Mouse (Mus musculus) liver, adult 2 months (tissue): ENCODE measurements at regions not wholly inside any gene's neighbourhood (a gene's known extent, or its start where the extent isn't known, plus 50 kb on each side); places are given as distances from the start of the nearest gene placed in this dataset.
A peak's percentile ranks its signal among the peaks of the same experiment; 100 is the strongest.

Experiments
- DNase-seq: peaks from one replicate; pipeline ENCODE4 v3.0.0-alpha.2; 2011; ENCODE audit warnings: low read depth, low spot score; ENCODE audit errors: extremely low read depth
- H3K27ac ChIP-seq: fragments of 200-500 bp; replicated peaks from 2 replicates; pipeline ENCODE4 v1.5.1; 2012; ENCODE audit warnings: low read depth, mild to moderate bottlenecking, control low read depth, inconsistent platforms, low read length; ENCODE audit not compliant: insufficient read depth
- H3K27me3 ChIP-seq: fragments of 200-500 bp; 2 replicates; pipeline ENCODE4 v1.6.1; 2012; ENCODE audit warnings: mild to moderate bottlenecking, moderate library complexity, low read length, inconsistent platforms; ENCODE audit not compliant: control insufficient read depth, insufficient read depth
- H3K36me3 ChIP-seq: fragments of 200-500 bp; 2 replicates; pipeline ENCODE4 v1.6.1; 2012; ENCODE audit warnings: low read length, inconsistent platforms; ENCODE audit not compliant: control insufficient read depth, insufficient read depth
- H3K4me1 ChIP-seq: fragments of 200-500 bp; 2 replicates; pipeline ENCODE4 v1.6.1; 2011; ENCODE audit warnings: low read length; ENCODE audit not compliant: control insufficient read depth, insufficient read depth
- H3K4me3 ChIP-seq: fragments of 200-500 bp; 2 replicates; pipeline ENCODE4 v1.5.1; 2011; ENCODE audit warnings: low read depth, mild to moderate bottlenecking, control low read depth, low read length, moderate library complexity; ENCODE audit not compliant: insufficient read depth
- H3K79me2 ChIP-seq: fragments of 200-500 bp; 2 replicates; pipeline ENCODE4 v1.6.1; 2012; ENCODE audit warnings: inconsistent platforms, mild to moderate bottlenecking, low read length, moderate library complexity; ENCODE audit not compliant: control insufficient read depth, insufficient read depth
- H3K9ac ChIP-seq: fragments of 200-500 bp; 2 replicates; pipeline ENCODE4 v1.6.1; 2012; ENCODE audit warnings: low read depth, mild to moderate bottlenecking, control low read depth, inconsistent platforms, low read length
- CTCF ChIP-seq: fragments of 200-500 bp; IDR thresholded peaks from 2 replicates; pipeline ENCODE4 v1.5.1; 2011; ENCODE audit warnings: low read depth, low read length, control low read depth
- POLR2A ChIP-seq: fragments of 200-500 bp; IDR thresholded peaks from 2 replicates; pipeline ENCODE4 v1.6.1; 2011; ENCODE audit warnings: low read length, control low read depth; ENCODE audit not compliant: insufficient read depth; ENCODE audit errors: extremely low read depth
- WGBS: fragments of 180-500 bp; shearing (Covaris S2); methylation state at CpG from one replicate; pipeline ENCODE4 v1.1.7; 2018; 5-methylcytosine and 5-hydroxymethylcytosine counted together

GRCm38 (mm10) chr9:43945997-43946649 is 97.1 kb upstream of the Thy1 start:
- WGBS: 92% methylated on average over 13 of the region's 13 CpGs
- peaks cover 6% of the 10 kb centered on the region; the same call in 1 of the 2 replicates for H3K4me1 ChIP-seq
- no peaks in the 10 kb centered on the region for H3K79me2 ChIP-seq
- H3K27ac ChIP-seq: no peak overlapping the region
- no peak overlapping the region for H3K9ac ChIP-seq
- no peak for DNase-seq
- H3K36me3 ChIP-seq: no peaks in the 10 kb centered on the region
- H3K27me3 ChIP-seq: no peaks in the 10 kb centered on the region
- H3K4me3 ChIP-seq: no peak overlapping the region
- TF ChIP-seq POLR2A (no peak), CTCF (no peak)

DNA sequence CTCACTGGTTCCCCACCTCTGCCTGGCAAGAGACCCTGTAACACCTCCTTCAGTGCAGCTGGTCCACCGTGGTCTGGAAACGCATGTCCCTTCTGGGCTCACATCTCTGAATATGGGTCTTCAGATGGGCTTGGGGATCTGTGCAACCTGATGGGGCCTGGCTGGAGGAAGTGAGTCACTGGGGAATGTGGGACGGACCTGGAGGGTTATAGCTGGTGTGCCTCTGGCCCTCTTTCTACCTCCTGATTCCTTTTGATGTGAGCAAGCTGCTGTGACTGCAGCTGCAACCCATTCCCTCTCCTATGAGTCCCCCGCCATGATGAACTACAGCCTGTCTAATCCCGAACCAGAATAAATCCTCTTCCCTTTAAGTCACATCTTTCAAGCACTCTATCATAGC is 96.1 kb upstream of the Thy1 start:
- no peak for DNase-seq
- H3K79me2 ChIP-seq: no peaks in the 10 kb centered on the region
- H3K9ac ChIP-seq: no peak overlapping the region
- H3K27me3 ChIP-seq: no peaks in the 10 kb centered on the region
- H3K4me3 ChIP-seq: no peak overlapping the region
- no peak overlapping the region for H3K27ac ChIP-seq
- peaks cover 6% of the 10 kb centered on the region; the same call in 1 of the 2 replicates for H3K4me1 ChIP-seq
- WGBS: 88% methylated on average over 5 of the region's 5 CpGs
- H3K36me3 ChIP-seq: no peaks in the 10 kb centered on the region
- TF ChIP-seq POLR2A (no peak), CTCF (no peak)

DNA sequence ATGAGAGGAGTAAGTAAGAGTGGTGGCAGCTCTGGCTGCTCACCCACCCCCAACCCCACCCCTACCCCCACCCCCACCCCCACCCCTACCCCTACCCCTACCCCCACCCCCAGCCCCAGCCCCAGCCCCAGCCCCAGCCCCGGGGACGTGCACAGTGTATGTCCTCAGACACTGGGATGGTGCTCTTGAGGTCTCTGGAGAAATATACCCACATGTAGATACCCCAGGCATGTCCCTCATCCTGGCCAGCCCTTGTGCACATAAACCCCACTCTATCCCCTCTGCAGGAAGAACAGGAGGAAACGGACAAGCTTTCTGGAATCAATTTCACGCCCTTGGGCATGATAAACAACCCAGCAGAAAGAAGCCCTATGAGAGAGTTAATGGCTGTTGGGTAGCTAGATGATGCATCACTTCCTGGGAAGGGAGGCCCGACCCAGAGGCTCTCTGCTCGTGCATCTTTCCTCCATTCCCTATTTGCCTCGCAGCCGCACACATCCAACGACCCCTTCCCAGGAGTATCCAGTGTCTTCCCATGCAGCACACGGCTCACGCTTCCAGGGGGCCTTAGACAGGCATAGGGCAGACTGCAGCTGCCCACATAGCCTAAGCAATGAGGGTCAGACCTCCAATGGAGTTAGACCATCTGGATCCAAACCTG is 95.6 kb upstream of the Thy1 start:
- no peak for DNase-seq
- TF ChIP-seq CTCF (no peak), POLR2A (no peak)
- Histone ChIP-seq H3K27ac (no peak overlapping the region), H3K4me1 (peaks cover 6% of the 10 kb centered on the region; the same call in 1 of the 2 replicates), H3K79me2 (no peaks in the 10 kb centered on the region), H3K9ac (no peak overlapping the region), H3K4me3 (no peak overlapping the region), H3K36me3 (no peaks in the 10 kb centered on the region), H3K27me3 (no peaks in the 10 kb centered on the region)
- WGBS: 74% methylated on average over 11 of the region's 11 CpGs

DNA sequence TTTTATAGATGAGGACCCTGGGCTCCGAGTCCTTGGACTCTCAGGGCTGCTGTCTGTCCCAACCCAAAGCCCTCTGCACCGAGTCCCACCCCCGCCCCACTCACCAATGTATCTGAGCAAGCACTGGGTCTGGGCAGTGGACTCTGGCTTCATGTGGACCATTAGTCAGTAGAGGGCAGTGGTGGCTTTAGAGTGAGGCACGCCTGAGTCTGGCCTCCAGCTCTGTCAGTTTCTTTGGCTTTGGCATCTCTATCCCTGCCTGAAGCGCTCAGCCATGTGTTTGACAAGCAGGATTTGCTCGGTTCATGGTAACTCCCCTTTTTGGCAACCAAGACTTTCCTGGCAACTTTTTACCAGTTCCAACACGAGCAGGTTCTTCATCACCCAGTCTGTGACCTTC is 90.1 kb upstream of the Thy1 start:
- peak; percentile 24 for DNase-seq
- Histone ChIP-seq H3K4me3 (no peak overlapping the region), H3K36me3 (no peaks in the 10 kb centered on the region), H3K9ac (no peak overlapping the region), H3K27me3 (no peaks in the 10 kb centered on the region), H3K4me1 (no peaks in the 10 kb centered on the region), H3K79me2 (no peaks in the 10 kb centered on the region), H3K27ac (no peak overlapping the region)
- TF ChIP-seq CTCF (peak; percentile 55), POLR2A (no peak)
- WGBS: 20% methylated on average over 7 of the region's 7 CpGs

DNA sequence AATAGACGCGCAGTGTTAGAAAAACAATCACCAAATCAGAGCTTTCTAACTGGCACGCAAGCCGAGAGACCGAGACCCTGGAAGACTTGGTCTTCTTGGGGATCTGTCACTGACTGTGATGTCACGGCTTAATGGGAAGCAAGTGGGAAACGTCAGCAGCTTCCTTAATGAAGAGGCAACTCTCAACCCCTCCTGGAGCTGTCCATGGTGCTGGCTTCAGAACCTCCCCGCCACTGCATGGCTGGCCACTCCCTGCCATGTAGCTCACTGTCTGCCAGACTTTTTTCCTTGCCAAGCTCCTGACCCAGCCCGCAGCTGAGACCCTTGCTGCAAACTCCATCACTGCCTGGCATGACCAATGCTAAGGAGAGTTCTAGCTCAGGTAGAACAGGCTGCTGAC is 83.6 kb upstream of the Thy1 start:
- Histone ChIP-seq H3K27ac (no peak overlapping the region), H3K79me2 (no peaks in the 10 kb centered on the region), H3K4me1 (no peaks in the 10 kb centered on the region), H3K27me3 (0 out of 2 replicates have a peak, but pooled peaks cover 2% of the 10 kb centered on the region), H3K36me3 (no peaks in the 10 kb centered on the region), H3K4me3 (no peak overlapping the region), H3K9ac (no peak overlapping the region)
- no peak for DNase-seq
- WGBS: 32% methylated on average over 9 of the region's 9 CpGs
- no peak for TF ChIP-seq POLR2A
- no peak for TF ChIP-seq CTCF

DNA sequence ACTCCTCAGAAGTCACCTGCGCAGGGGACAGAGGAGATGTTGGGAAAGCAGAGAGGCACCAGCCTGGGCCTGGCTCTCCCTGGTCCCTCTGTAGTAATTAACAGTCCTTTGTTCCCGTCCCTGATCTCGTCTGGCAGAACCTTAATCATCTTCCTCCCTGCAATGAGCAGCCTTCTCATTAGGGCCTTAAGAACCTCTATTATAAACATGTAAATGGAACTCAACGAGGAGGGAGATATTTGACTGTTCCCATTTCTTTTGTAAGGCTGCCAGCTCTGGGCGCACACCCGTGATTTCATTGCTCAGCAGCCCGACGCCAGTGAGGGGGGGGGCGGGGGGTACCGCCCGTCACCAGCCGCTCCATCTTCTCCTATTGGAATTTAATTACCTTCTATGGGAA is 81.8 kb upstream of the Thy1 start:
- Histone ChIP-seq H3K79me2 (no peaks in the 10 kb centered on the region), H3K27ac (no peak overlapping the region), H3K4me3 (no peak overlapping the region), H3K27me3 (0 out of 2 replicates have a peak, but pooled peaks cover 2% of the 10 kb centered on the region), H3K36me3 (no peaks in the 10 kb centered on the region), H3K9ac (no peak overlapping the region), H3K4me1 (no peaks in the 10 kb centered on the region)
- WGBS: 70% methylated on average over 12 of the region's 12 CpGs
- DNase-seq: no peak
- TF ChIP-seq POLR2A (no peak), CTCF (no peak)
